ENCODE assay signal across 9 mouse cellular contexts in the genomic region with DNA sequence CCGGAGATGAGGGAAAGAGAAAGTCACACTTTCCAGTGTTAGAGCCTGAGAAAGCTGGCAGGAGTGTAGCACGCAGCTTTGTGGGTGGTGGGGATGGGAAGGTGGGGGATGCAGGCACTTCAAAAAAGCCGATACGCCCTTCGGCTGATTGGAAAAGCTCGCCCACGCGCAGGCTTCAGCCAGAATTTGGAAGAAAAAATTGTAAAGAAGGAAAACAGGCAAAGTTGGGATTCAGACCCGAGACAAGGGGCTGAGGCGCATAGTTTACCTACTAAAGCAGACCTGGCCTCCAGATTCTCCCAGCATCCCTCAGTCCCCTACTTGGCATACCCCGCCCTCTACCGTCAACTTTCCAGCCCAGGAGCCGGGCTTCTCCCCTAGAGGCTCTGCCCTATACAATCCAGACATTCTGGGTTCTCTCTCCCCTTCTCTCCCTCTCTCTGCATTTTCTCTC. TPM values are rescaled to one million over a fixed set of nuclear protein-coding genes. Genes with fewer than 3 reads are reported as not detected.
DNase-seq lines count a peak whose midpoint lies in the region; ATAC-seq and TF ChIP-seq lines count a peak whose summit lies in the region.
"Had no signal": no experiment of that assay in that cellular context is flagged by ENCODE, and none has a peak within 500 bp of the region (broad histone marks: within the 10 kb centered on the region; RNA-seq: fewer than 3 reads in every experiment).

No protein-coding gene starts in this region.

- no peak overlapping the region for H3K27ac ChIP-seq in heart, embryonic 16.5 days (ENCODE audit: low read length)
- peak overlapping the region; percentile 55 for H3K27ac ChIP-seq in embryonic facial prominence, embryonic 14.5 days (replicated peaks; ENCODE audit: low read depth, low read length)
- no peak overlapping the region for H3K27ac ChIP-seq in intestine, embryonic 16.5 days (ENCODE audit: low read length)
- H3K27ac ChIP-seq in lung, embryonic 16.5 days (ENCODE audit: low read length), result no peak overlapping the region
- no peak overlapping the region for H3K27ac ChIP-seq in cerebellum, adult 2 months (ENCODE audit: insufficient read depth, low read length)

- 5% methylated on average over 13 of the region's 13 CpGs for WGBS in heart, embryonic 16.5 days
- 5% methylated on average over 12 of the region's 13 CpGs for WGBS in embryonic facial prominence, embryonic 14.5 days
- WGBS in intestine, embryonic 16.5 days, result 10% methylated on average over 13 of the region's 13 CpGs
- 7% methylated on average over 13 of the region's 13 CpGs for WGBS in lung, embryonic 16.5 days
- WGBS in cerebellum, adult 2 months, result 5% methylated on average over 13 of the region's 13 CpGs

- H3K36me3 ChIP-seq in heart, embryonic 16.5 days (ENCODE audit: control insufficient read depth, insufficient read depth), result no peaks in the 10 kb centered on the region
- H3K36me3 ChIP-seq in embryonic facial prominence, embryonic 14.5 days (ENCODE audit: control insufficient read depth, insufficient read depth, low read length), result no peaks in the 10 kb centered on the region
- no peaks in the 10 kb centered on the region for H3K36me3 ChIP-seq in intestine, embryonic 16.5 days (ENCODE audit: control insufficient read depth, insufficient read depth, low read length)
- H3K36me3 ChIP-seq in lung, embryonic 16.5 days (ENCODE audit: control insufficient read depth, insufficient read depth, low read length), result no peaks in the 10 kb centered on the region

- no peak for DNase-seq in heart, postnatal 36 days
- DNase-seq in embryonic facial prominence, embryonic 14.5 days (ENCODE audit: low spot score), result peak; percentile 66
- peak; percentile 66 to 72 for DNase-seq in right cerebral cortex, postnatal 36 days (ENCODE audit: low spot score in 2 of 2)
- DNase-seq in cerebellum, adult 2 months, result no peak
- DNase-seq in thymus, postnatal 10 days (ENCODE audit: low spot score in 2 of 2), result no peak

- H3K9me3 ChIP-seq in heart, embryonic 16.5 days (replicated peaks; ENCODE audit: control insufficient read depth, low read length), result peaks cover 15% of the 10 kb centered on the region
- peaks cover 12% of the 10 kb centered on the region for H3K9me3 ChIP-seq in embryonic facial prominence, embryonic 14.5 days (ENCODE audit: control insufficient read depth, low read length)
- peaks cover 14% of the 10 kb centered on the region for H3K9me3 ChIP-seq in intestine, embryonic 16.5 days (ENCODE audit: control insufficient read depth, low read length)
- peaks cover 8% of the 10 kb centered on the region for H3K9me3 ChIP-seq in lung, embryonic 16.5 days (ENCODE audit: control insufficient read depth, low read length)

- H3K9ac ChIP-seq in heart, embryonic 16.5 days (ENCODE audit: low read length), result peak overlapping the region; percentile 49; the same call in 1 of the 2 replicates
- H3K9ac ChIP-seq in embryonic facial prominence, embryonic 14.5 days (ENCODE audit: low read depth, low read length), result peak overlapping the region; percentile 59
- H3K9ac ChIP-seq in intestine, embryonic 16.5 days (ENCODE audit: low read depth, low read length), result 0 out of 2 replicates have a peak overlapping the region, but pooled peaks have one; percentile 30
- peak overlapping the region; percentile 51 for H3K9ac ChIP-seq in lung, embryonic 16.5 days (ENCODE audit: low read length)

- no peak for TF ChIP-seq CTCF in cerebellum, adult 2 months (IDR thresholded peaks at IDR 0.05; ENCODE audit: borderline replicate concordance, insufficient read depth, low read depth, low read length)

- H3K27me3 ChIP-seq in heart, embryonic 16.5 days (ENCODE audit: control insufficient read depth, insufficient read depth, low read length), result no peaks in the 10 kb centered on the region
- no peaks in the 10 kb centered on the region for H3K27me3 ChIP-seq in embryonic facial prominence, embryonic 14.5 days (replicated peaks; ENCODE audit: control insufficient read depth, insufficient read depth, low read length)
- peaks cover 3% of the 10 kb centered on the region; the same call in 1 of the 2 replicates for H3K27me3 ChIP-seq in intestine, embryonic 16.5 days (replicated peaks; ENCODE audit: control insufficient read depth, insufficient read depth, low read length)
- H3K27me3 ChIP-seq in lung, embryonic 16.5 days (ENCODE audit: control insufficient read depth, insufficient read depth, low read depth, low read length), result no peaks in the 10 kb centered on the region
- no peaks in the 10 kb centered on the region for H3K27me3 ChIP-seq in cerebellum, adult 2 months (ENCODE audit: control insufficient read depth, insufficient read depth, low read length)

- intact Hi-C loops in heart, postnatal 36 days (cut with DNase I), result loop anchor here (5.0 kb wide), 1 partner anchor 62 kb away; no protein-coding TSS in a partner anchor

- H3K4me2 ChIP-seq in heart, embryonic 16.5 days (ENCODE audit: low read depth, low read length), result peak overlapping the region; percentile 65
- peak overlapping the region; percentile 61 for H3K4me2 ChIP-seq in embryonic facial prominence, embryonic 14.5 days (ENCODE audit: low read depth, low read length)
- peak overlapping the region; percentile 36 for H3K4me2 ChIP-seq in intestine, embryonic 16.5 days (ENCODE audit: low read depth, low read length)
- H3K4me2 ChIP-seq in lung, embryonic 16.5 days (ENCODE audit: low read depth, low read length), result peak overlapping the region; percentile 56

- TF ChIP-seq POLR2A in cerebellum, adult 2 months (IDR thresholded peaks at IDR 0.05; ENCODE audit: borderline replicate concordance, insufficient read depth, low read length), result no peak

- peak overlapping the region; percentile 38 for H3K4me3 ChIP-seq in heart, embryonic 16.5 days (ENCODE audit: low read length)
- H3K4me3 ChIP-seq in embryonic facial prominence, embryonic 14.5 days (ENCODE audit: low read depth, low read length), result peak overlapping the region; percentile 31
- H3K4me3 ChIP-seq in intestine, embryonic 16.5 days (ENCODE audit: low read length), result peak overlapping the region; percentile 9
- peak overlapping the region; percentile 37 for H3K4me3 ChIP-seq in lung, embryonic 16.5 days (ENCODE audit: low read length)
- no peak overlapping the region for H3K4me3 ChIP-seq in cerebellum, adult 2 months (replicated peaks; ENCODE audit: insufficient read depth, low read depth, low read length)

- H3K4me1 ChIP-seq in heart, embryonic 16.5 days (ENCODE audit: control insufficient read depth, insufficient read depth, low read length), result no peaks in the 10 kb centered on the region
- H3K4me1 ChIP-seq in embryonic facial prominence, embryonic 14.5 days (ENCODE audit: control insufficient read depth, insufficient read depth, low read length), result 0 out of 2 replicates have a peak, but pooled peaks cover 8% of the 10 kb centered on the region
- H3K4me1 ChIP-seq in intestine, embryonic 16.5 days (ENCODE audit: control insufficient read depth, insufficient read depth, low read length), result no peaks in the 10 kb centered on the region
- H3K4me1 ChIP-seq in lung, embryonic 16.5 days (replicated peaks; ENCODE audit: control insufficient read depth, insufficient read depth, low read length), result peaks cover 6% of the 10 kb centered on the region
- H3K4me1 ChIP-seq in cerebellum, adult 2 months (ENCODE audit: control insufficient read depth, insufficient read depth, low read length), result no peaks in the 10 kb centered on the region

- no peak for ATAC-seq in heart, embryonic 16.5 days (replicated peaks; ENCODE audit: extremely low read depth, insufficient read depth, low FRiP score)
- ATAC-seq in embryonic facial prominence, embryonic 14.5 days (ENCODE audit: low read depth), result peak; percentile 71; the same call in 1 of the 2 replicates
- peak; percentile 37; the same call in 1 of the 2 replicates for ATAC-seq in intestine, embryonic 16.5 days
- ATAC-seq in lung, embryonic 16.5 days (ENCODE audit: low read depth), result peak; percentile 70; the same call in 1 of the 2 replicates

RNA-seq across cellular contexts. Expression of a gene that starts 8.0 kb away (rescaled TPM):
- polyA plus RNA-seq in heart, embryonic 16.5 days (2015; fragmentation: Nextera tagmentation; extraction: Ambion mirVana), result 0.17 and 0.30 TPM in 2 replicates
- not detected for total RNA-seq in heart, postnatal 36 days (2021)
- polyA plus RNA-seq in embryonic facial prominence, embryonic 14.5 days (2014; fragmentation: Nextera tagmentation; extraction: Ambion mirVana), result not detected in 2 replicates
- polyA plus RNA-seq in intestine, embryonic 16.5 days (2015; fragmentation: Nextera tagmentation; extraction: Ambion mirVana), result not detected in 2 replicates
- polyA plus RNA-seq in lung, embryonic 16.5 days (2015; fragmentation: Nextera tagmentation; extraction: Ambion mirVana), result not detected in 2 replicates
- 0.22 and 0.39 TPM in 2 replicates for polyA plus RNA-seq in cerebellum, adult 2 months (2012; rRNA removed)
- total RNA-seq: CH12.LX had no signal

RNA-seq across cellular contexts. Expression of a gene that starts 9.2 kb away (rescaled TPM):
- polyA plus RNA-seq in heart, embryonic 16.5 days (2015; fragmentation: Nextera tagmentation; extraction: Ambion mirVana), result 5.1 and 5.2 TPM in 2 replicates
- total RNA-seq in heart, postnatal 36 days (2021), result 1 to 10 TPM; 1.7 to 2.5 TPM
- polyA plus RNA-seq in embryonic facial prominence, embryonic 14.5 days (2014; fragmentation: Nextera tagmentation; extraction: Ambion mirVana), result 8.5 and 12.1 TPM in 2 replicates
- polyA plus RNA-seq in intestine, embryonic 16.5 days (2015; fragmentation: Nextera tagmentation; extraction: Ambion mirVana), result 6.0 and 7.3 TPM in 2 replicates
- 10.2 and 11.3 TPM in 2 replicates for polyA plus RNA-seq in lung, embryonic 16.5 days (2015; fragmentation: Nextera tagmentation; extraction: Ambion mirVana)
- 18.2 and 18.3 TPM in 2 replicates for polyA plus RNA-seq in cerebellum, adult 2 months (2012; rRNA removed)

RNA-seq across cellular contexts. Expression of a gene that starts 23.3 kb away (rescaled TPM):
- polyA plus RNA-seq in heart, embryonic 16.5 days (2015; fragmentation: Nextera tagmentation; extraction: Ambion mirVana), result not detected in 2 replicates
- not detected for total RNA-seq in heart, postnatal 36 days (2021)
- polyA plus RNA-seq in embryonic facial prominence, embryonic 14.5 days (2014; fragmentation: Nextera tagmentation; extraction: Ambion mirVana), result 2.4 and 4.9 TPM in 2 replicates
- 0.10 TPM in 1 of 2 replicates, not detected in the other for polyA plus RNA-seq in intestine, embryonic 16.5 days (2015; fragmentation: Nextera tagmentation; extraction: Ambion mirVana)
- polyA plus RNA-seq in lung, embryonic 16.5 days (2015; fragmentation: Nextera tagmentation; extraction: Ambion mirVana), result 0.06 and 0.33 TPM in 2 replicates
- not detected in 2 replicates for polyA plus RNA-seq in cerebellum, adult 2 months (2012; rRNA removed)
- total RNA-seq: CH12.LX had no signal

RNA-seq across cellular contexts. Expression of a gene that starts 24.7 kb away (rescaled TPM):
- 16.6 and 16.8 TPM in 2 replicates for polyA plus RNA-seq in heart, embryonic 16.5 days (2015; fragmentation: Nextera tagmentation; extraction: Ambion mirVana)
- 1 to 10 TPM; 2.1 to 3.8 TPM for total RNA-seq in heart, postnatal 36 days (2021)
- polyA plus RNA-seq in embryonic facial prominence, embryonic 14.5 days (2014; fragmentation: Nextera tagmentation; extraction: Ambion mirVana), result 29.8 and 29.9 TPM in 2 replicates
- polyA plus RNA-seq in intestine, embryonic 16.5 days (2015; fragmentation: Nextera tagmentation; extraction: Ambion mirVana), result 18.7 and 21.7 TPM in 2 replicates
- polyA plus RNA-seq in lung, embryonic 16.5 days (2015; fragmentation: Nextera tagmentation; extraction: Ambion mirVana), result 32.7 and 34.1 TPM in 2 replicates
- 33.0 and 36.4 TPM in 2 replicates for polyA plus RNA-seq in cerebellum, adult 2 months (2012; rRNA removed)

RNA-seq across cellular contexts. Expression of a gene that starts 44.4 kb away (rescaled TPM):
- 5.2 and 10.9 TPM in 2 replicates for polyA plus RNA-seq in heart, embryonic 16.5 days (2015; fragmentation: Nextera tagmentation; extraction: Ambion mirVana)
- under 1 TPM; 0.42 to 0.62 TPM for total RNA-seq in heart, postnatal 36 days (2021)
- polyA plus RNA-seq in embryonic facial prominence, embryonic 14.5 days (2014; fragmentation: Nextera tagmentation; extraction: Ambion mirVana), result 4.1 and 5.8 TPM in 2 replicates
- 2.5 and 4.3 TPM in 2 replicates for polyA plus RNA-seq in intestine, embryonic 16.5 days (2015; fragmentation: Nextera tagmentation; extraction: Ambion mirVana)
- 3.2 and 5.7 TPM in 2 replicates for polyA plus RNA-seq in lung, embryonic 16.5 days (2015; fragmentation: Nextera tagmentation; extraction: Ambion mirVana)
- 0.49 and 0.59 TPM in 2 replicates for polyA plus RNA-seq in cerebellum, adult 2 months (2012; rRNA removed)

Comparison
In these comparisons a context has a peak if more than half of its experiments do, and no peak if none do; other contexts are left out.
1. DNase-seq: peak in embryonic facial prominence, embryonic 14.5 days (single experiment) and right cerebral cortex, postnatal 36 days (2 of 2); none in heart, postnatal 36 days (0 of 2), cerebellum, adult 2 months (0 of 2) and thymus, postnatal 10 days (0 of 2).
2. Peak in every context shown above with its lines, with median percentiles within 50 percentile points of each other: H3K4me2 ChIP-seq and H3K9ac ChIP-seq.